Mouse (Mus musculus) olfactory bulb, adult 2 months (tissue): ENCODE measurements at regions not wholly inside any gene's neighbourhood (a gene's known extent, or its start where the extent isn't known, plus 50 kb on each side); places are given as distances from the start of the nearest gene placed in this dataset.

Experiments used
- CTCF ChIP-seq: fragments of 200-500 bp; IDR thresholded peaks from 2 replicates; pipeline ENCODE4 v1.5.1; 2012; ENCODE audit warnings: low read depth, mild to moderate bottlenecking, low read length, moderate library complexity; ENCODE audit not compliant: insufficient read depth
- POLR2A ChIP-seq: fragments of 200-500 bp; IDR thresholded peaks from 2 replicates; pipeline ENCODE4 v1.6.1; 2012; ENCODE audit warnings: mild to moderate bottlenecking, low read depth, low read length, moderate library complexity; ENCODE audit not compliant: insufficient read depth

GRCm38 (mm10) chr11:24316198-24316597 is 238.3 kb downstream of the Bcl11a start:
- TF ChIP-seq CTCF (no peak), POLR2A (no peak)
